Mouse (Mus musculus): Measurements from ENCODE around the gene Trim47.

DNA sequence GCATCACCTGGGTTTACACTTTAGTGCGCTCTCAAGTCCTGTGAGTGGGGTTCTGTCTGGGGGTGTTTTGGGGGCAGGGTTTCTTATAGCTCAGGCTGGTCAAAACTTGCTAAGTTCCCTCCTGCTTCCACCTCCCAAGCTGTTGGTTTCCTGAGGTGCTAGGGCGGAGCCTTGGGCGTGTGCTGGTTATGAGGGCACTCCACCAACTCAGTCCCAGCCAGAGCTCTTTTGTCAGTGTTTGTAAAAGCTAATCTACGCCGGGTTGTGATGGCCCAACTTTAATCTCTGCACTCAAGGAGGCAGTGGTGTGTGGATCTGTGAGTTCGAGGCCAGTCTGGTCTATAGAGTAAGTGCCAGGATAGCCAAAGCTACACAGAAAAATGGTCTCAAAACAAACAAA is 42.8 kb downstream of the Trim47 start:
- TF ChIP-seq CTCF (IDR thresholded peaks at IDR 0.05; ENCODE audit: low read depth, low read length) (no peak), POLR2A (IDR thresholded peaks at IDR 0.05; ENCODE audit: extremely low read depth, insufficient read depth, low read length) (no peak)
